Mouse (Mus musculus): ENCODE measurements around the gene Tmem132d. TPM values are rescaled to one million over a fixed set of nuclear protein-coding genes. Genes with fewer than 3 reads are reported as not detected.

Tmem132d gene
- polyA plus RNA-seq, 1 experiment from 2014 or later = 0.32 TPM

Other genes starting within 250 kb of the Tmem132d start
- 0.42 and 0.50 TPM in 2 replicates for gene Fzd10, start 167.8 kb upstream of the Tmem132d start, polyA plus RNA-seq (2016; fragmentation: Nextera tagmentation; extraction: Ambion mirVana)

Data from heart, embryonic 12.5 days (tissue).